Mouse (Mus musculus) liver, embryonic 14.5 days (tissue): ENCODE measurements around the gene Scn8a. TPM values are rescaled to one million over a fixed set of nuclear protein-coding genes. Genes with fewer than 3 reads are reported as not detected.

Source experiments
- ATAC-seq: fragments of 200-750 bp; cut with Nextera tagmentation; 2 replicates; pipeline ENCODE4 v1.8.0; 2017; ENCODE audit warnings: moderate number of reproducible peaks, mild to moderate bottlenecking, moderate library complexity; ENCODE audit not compliant: insufficient read depth
- DNase-seq, 3 experiments: peaks; one replicate each; pipeline ENCODE4 v3.0.0-alpha.2; 2012 to 2013; ENCODE audit warnings: low read depth in 3 of 3, low spot score in 3 of 3
- H3K27ac ChIP-seq: fragments of 300-500 bp; sonication (generic); 2 replicates; pipeline ENCODE4 v1.5.1; 2014; ENCODE audit warnings: moderate library complexity, mild to moderate bottlenecking, control low read depth, inconsistent platforms
- H3K27me3 ChIP-seq: fragments of 300-500 bp; sonication (generic); 2 replicates; pipeline ENCODE4 v1.6.1; 2014; ENCODE audit warnings: mild to moderate bottlenecking, low read length, moderate library complexity; ENCODE audit not compliant: control insufficient read depth, insufficient read depth
- H3K36me3 ChIP-seq: fragments of 300-500 bp; sonication (generic); replicated peaks from 2 replicates; pipeline ENCODE4 v1.6.1; 2014; ENCODE audit warnings: low read depth; ENCODE audit not compliant: control insufficient read depth, insufficient read depth
- H3K4me1 ChIP-seq, 2 experiments: fragments of 200-500 bp in 1 of 2; fragments of 300-500 bp in 1 of 2; sonication (generic) in 1 of 2; replicated peaks; 2 replicates each; pipeline ENCODE4 v1.6.1; 2012 to 2014; ENCODE audit warnings: antibody characterized with exemption in 1 of 2, inconsistent platforms in 1 of 2, low read length in 1 of 2; ENCODE audit not compliant: control insufficient read depth in 2 of 2, insufficient read depth in 2 of 2
- H3K4me2 ChIP-seq: fragments of 300-500 bp; sonication (generic); 2 replicates; pipeline ENCODE4 v1.6.1; 2014; ENCODE audit warnings: low read depth, mild to moderate bottlenecking, control low read depth, moderate library complexity
- H3K4me3 ChIP-seq, 2 experiments: fragments of 200-500 bp in 1 of 2; fragments of 300-500 bp in 1 of 2; sonication (generic) in 1 of 2; 2 replicates each; pipeline ENCODE4 v1.5.1; 2012 to 2014; ENCODE audit warnings: low read depth in 2 of 2, low read length in 2 of 2, mild to moderate bottlenecking in 2 of 2, control low read depth in 1 of 2, inconsistent platforms in 1 of 2, moderate library complexity in 1 of 2; ENCODE audit not compliant: insufficient read depth in 1 of 2
- H3K9ac ChIP-seq: fragments of 300-500 bp; sonication (generic); replicated peaks from 2 replicates; pipeline ENCODE4 v1.6.1; 2014; ENCODE audit warnings: mild to moderate bottlenecking, control low read depth, moderate library complexity
- H3K9me3 ChIP-seq: fragments of 300-500 bp; sonication (generic); 2 replicates; pipeline ENCODE4 v1.6.1; 2016; ENCODE audit warnings: low read length, mixed read lengths; ENCODE audit not compliant: control insufficient read depth
- CTCF ChIP-seq: IDR thresholded peaks from 2 replicates; pipeline ENCODE4 v1.5.1; 2016; ENCODE audit warnings: antibody characterized with exemption, low read depth, control low read depth
- EP300 ChIP-seq: IDR thresholded peaks from 2 replicates; pipeline ENCODE4 v1.6.1; 2016; ENCODE audit warnings: antibody characterized with exemption, low read depth
- WGBS: fragments of 180-500 bp; shearing (Covaris S2); extraction: QIAGEN DNeasy Blood & Tissue Kit; methylation state at CpG from one replicate; pipeline ENCODE4 v1.1.7; 2014; ENCODE audit not compliant: insufficient replicate concordance; 5-methylcytosine and 5-hydroxymethylcytosine counted together
- polyA plus RNA-seq, 2 experiments: library from polyadenylated mRNA; depleted of rRNA in 1 of 2; stranded (reverse) in 1 of 2; unstranded in 1 of 2; fragments of >200 nt; fragmentation: Nextera tagmentation in 1 of 2; extraction: Ambion mirVana in 1 of 2; gene quantifications; 2 replicates each; pipeline versions ENCODE4 v1.2.1 to v1.2.3; 2012 to 2014

The Scn8a gene
- polyA plus RNA-seq, 2 experiments, result 0.13 to 0.41 TPM

DNA sequence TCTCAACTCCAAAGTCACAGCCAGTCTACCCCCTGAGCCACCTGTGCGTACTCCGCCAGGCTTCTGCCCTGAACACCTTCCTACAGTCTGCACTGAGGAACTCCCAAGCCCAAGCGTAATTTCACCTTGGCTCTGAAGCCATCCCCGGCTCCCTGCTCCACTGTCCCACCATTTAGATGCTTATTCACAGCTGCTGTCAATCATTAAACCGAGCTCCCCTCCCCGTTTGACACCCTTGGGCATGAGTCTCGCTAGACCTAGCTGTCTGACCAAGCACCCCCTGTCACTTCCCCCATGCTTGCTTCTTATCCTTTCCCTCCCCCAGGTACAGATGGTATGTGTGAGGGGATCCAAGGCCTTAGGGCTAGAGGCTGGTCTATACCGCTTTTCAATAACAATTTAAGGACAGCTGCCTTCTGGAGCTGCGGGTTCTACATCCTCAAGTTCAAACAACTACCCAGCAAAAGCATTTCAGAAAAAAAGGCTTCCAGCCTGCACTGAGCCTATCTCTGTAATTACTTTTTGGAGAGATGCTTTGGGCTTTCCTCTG lies 200.1 kb downstream of the Scn8a start:
- peaks cover 0 to 6% of the 10 kb centered on the region in 2 experiments; a peak in 1 of 4 replicates for H3K4me1 ChIP-seq
- 41% methylated on average over 9 of the region's 9 CpGs for WGBS
- no peaks in the 10 kb centered on the region for H3K36me3 ChIP-seq
- no peaks in the 10 kb centered on the region for H3K9me3 ChIP-seq
- DNase-seq (no peak), ATAC-seq (no peak)
- no peak overlapping the region for H3K4me3 ChIP-seq
- H3K27ac ChIP-seq, result no peak overlapping the region
- no peak for TF ChIP-seq EP300
- no peak for TF ChIP-seq CTCF
- no peaks in the 10 kb centered on the region for H3K27me3 ChIP-seq
- H3K9ac ChIP-seq, result no peak overlapping the region
- H3K4me2 ChIP-seq, result no peak overlapping the region

DNA sequence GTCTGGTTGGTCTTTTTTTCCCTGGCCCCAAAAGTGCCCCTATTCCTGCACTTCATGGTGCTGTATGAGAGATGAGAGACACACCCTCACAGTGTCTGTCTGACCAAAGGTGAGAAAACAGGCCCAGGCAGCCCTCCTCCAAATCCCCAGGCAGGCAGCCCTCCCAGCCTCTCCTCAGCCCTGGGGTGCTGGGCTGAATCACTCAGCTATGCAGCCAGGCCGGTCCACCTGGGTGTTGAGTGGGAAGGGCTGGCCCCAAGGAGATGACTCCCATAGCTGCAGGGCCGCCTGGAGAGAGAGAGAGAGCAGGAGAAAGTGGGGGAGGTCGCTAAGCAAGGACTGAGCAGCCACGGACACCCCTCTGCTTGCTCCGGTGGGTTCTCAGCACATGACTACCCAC lies 201.1 kb downstream of the Scn8a start:
- Histone ChIP-seq H3K36me3 (no peaks in the 10 kb centered on the region), H3K4me3 (no peak overlapping the region), H3K27me3 (peaks cover 3% of the 10 kb centered on the region; the same call in 1 of the 2 replicates), H3K9ac (no peak overlapping the region), H3K4me1 (peaks cover 0 to 6% of the 10 kb centered on the region in 2 experiments; a peak in 1 of 4 replicates), H3K9me3 (no peaks in the 10 kb centered on the region), H3K4me2 (no peak overlapping the region), H3K27ac (no peak overlapping the region)
- DNase-seq, result no peak
- 44% methylated on average over 5 of the region's 5 CpGs for WGBS
- no peak for TF ChIP-seq CTCF
- TF ChIP-seq EP300, result no peak
- no peak for ATAC-seq

DNA sequence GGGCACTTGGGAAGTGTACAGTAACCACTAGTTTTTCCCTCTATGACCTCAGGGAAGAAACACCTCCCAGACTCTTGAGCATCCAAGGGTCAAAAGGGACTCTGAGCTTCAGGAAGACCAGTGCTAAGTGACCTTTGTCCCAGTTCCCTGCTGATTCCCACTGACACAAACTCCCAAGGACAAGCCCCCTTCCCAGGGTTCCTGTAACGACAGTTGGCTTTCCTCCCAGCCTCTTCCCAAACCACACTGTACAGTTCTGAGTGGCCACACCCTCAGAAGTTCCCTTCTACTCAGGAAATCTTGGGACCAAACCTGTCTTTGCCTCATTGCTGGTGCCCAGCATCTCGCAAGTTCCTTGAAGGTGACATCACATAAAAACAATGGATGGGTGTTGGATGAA lies 203.1 kb downstream of the Scn8a start:
- DNase-seq, result no peak
- TF ChIP-seq CTCF (no peak), EP300 (no peak)

DNA sequence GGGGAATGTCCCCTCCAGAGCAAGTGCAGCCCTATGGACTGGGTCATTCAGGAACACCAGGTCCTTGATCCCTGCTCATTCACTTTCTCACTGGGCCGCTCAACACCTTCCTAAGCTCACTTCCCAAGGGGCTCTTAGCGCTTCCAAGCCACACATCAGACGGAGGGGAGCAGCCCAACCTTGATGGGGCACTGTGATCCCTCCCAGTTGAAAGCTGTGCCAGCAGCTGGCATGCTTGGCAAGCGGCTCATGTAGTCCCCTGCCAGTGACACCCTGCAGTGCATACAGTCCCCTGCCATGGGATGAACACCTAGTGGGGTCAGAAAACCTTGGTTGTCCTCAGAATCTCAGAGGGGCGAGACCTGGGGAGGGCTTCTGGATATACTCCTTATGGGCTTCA lies 204.4 kb downstream of the Scn8a start:
- TF ChIP-seq EP300 (no peak), CTCF (no peak)
- Histone ChIP-seq H3K27me3 (peaks cover 33% of the 10 kb centered on the region), H3K36me3 (no peaks in the 10 kb centered on the region), H3K27ac (no peak overlapping the region), H3K4me1 (peaks cover 0 to 6% of the 10 kb centered on the region in 2 experiments; a peak in 1 of 4 replicates), H3K9me3 (no peaks in the 10 kb centered on the region), H3K4me3 (no peak overlapping the region), H3K9ac (no peak overlapping the region), H3K4me2 (no peak overlapping the region)
- ATAC-seq (no peak), DNase-seq (no peak)
- 53% methylated on average over 5 of the region's 5 CpGs for WGBS

More for the DNA sequence above, 203.1 kb downstream of the Scn8a start:
- H3K27me3 ChIP-seq, result peaks cover 20% of the 10 kb centered on the region
- no peak overlapping the region for H3K9ac ChIP-seq
- H3K9me3 ChIP-seq, result no peaks in the 10 kb centered on the region
- no peak overlapping the region for H3K4me2 ChIP-seq
- no peak overlapping the region for H3K27ac ChIP-seq
- H3K4me1 ChIP-seq, result peaks cover 0 to 6% of the 10 kb centered on the region in 2 experiments; a peak in 1 of 4 replicates
- no peaks in the 10 kb centered on the region for H3K36me3 ChIP-seq
- H3K4me3 ChIP-seq, result no peak overlapping the region
- ATAC-seq, result no peak
- WGBS, result 26% methylated on average over 2 of the region's 2 CpGs

DNA sequence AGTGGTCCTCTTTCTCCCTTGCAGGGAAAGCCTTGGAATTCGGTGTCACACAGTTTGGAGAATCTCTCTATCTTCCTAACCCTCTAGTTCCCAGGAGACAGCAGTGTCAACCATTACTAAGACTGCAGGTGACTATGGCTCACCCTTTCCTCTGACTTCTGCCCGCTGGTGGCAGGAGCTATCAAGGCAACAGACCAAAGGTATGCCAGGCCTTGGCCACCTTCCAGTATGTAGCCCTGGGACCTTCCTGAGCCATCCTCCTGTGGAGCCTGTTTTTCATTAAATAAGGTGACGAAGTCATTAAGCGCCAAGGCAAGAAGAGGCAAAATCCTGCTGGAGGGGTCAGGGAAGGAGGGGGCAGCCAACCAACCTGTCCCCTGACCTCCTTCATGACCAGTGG lies 205.5 kb downstream of the Scn8a start:
- Histone ChIP-seq H3K9ac (no peak overlapping the region), H3K27ac (no peak overlapping the region), H3K4me2 (no peak overlapping the region), H3K9me3 (no peaks in the 10 kb centered on the region), H3K36me3 (no peaks in the 10 kb centered on the region), H3K4me3 (no peak overlapping the region), H3K27me3 (peaks cover 38% of the 10 kb centered on the region), H3K4me1 (peaks cover 0 to 4% of the 10 kb centered on the region in 2 experiments; a peak in 1 of 4 replicates)
- ATAC-seq, result no peak
- DNase-seq, result no peak
- TF ChIP-seq EP300, result no peak
- TF ChIP-seq CTCF, result no peak
- 60% methylated on average over 4 of the region's 4 CpGs for WGBS
